Mouse (Mus musculus) kidney, adult 2 months (tissue): ENCODE data around the gene Kmt5c.

Source experiments
- CTCF ChIP-seq: fragments of 200-500 bp; conservative IDR thresholded peaks from 2 replicates; pipeline ENCODE4 v1.5.1; 2011; ENCODE audit warnings: low read depth, mild to moderate bottlenecking, control low read depth, low read length, moderate library complexity, mixed read lengths; ENCODE audit not compliant: insufficient read depth, insufficient read length
- POLR2A ChIP-seq: fragments of 200-500 bp; IDR thresholded peaks from one replicate; pipeline ENCODE4 v1.6.1; 2011; ENCODE audit warnings: low read depth, low read length, control low read depth

- TF ChIP-seq CTCF (no peak), POLR2A (no peak)
These were observed 12.3 kb downstream of the Kmt5c start for GRCm38 (mm10) chr7:4751971-4752820.
